In the genomic region with DNA sequence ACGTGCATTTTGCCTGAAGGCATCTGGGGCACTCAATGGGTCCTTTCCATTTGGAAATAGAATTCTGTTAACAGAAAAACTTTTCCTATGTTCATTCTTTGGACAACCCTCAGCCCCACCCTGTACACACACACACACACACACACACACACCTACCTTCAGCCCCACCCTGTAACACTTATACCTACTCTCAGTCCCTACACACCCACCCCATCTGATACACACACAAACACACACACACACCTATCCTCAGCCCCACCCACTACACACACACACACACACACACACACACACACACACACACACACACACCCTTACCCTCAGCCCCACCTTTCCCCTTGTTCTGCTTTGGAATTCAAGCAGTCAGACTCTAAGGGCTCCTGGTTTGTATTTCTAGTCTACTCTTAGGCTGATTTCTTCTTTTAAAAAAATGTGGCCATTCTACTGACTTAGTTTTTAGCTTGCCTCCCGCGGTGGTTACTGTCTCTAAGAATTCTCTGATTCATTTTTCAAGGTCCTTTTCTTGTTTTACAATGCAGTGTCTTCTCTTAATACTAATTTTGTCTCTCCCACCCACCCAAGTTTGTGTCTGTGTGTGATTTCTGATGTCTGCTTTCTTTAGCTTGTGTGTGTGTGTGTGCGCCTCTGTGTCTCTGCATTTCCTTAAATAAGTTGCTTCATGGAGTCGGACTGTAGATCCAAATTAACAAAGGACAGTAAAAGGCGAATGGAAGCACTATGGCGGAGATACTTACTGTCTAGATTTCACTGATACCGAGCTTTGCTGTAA, we compare ENCODE assay signal across 26 mouse cellular contexts.
A peak's percentile ranks its signal among the peaks of the same experiment; 100 is the strongest.
DNase-seq lines count a peak whose midpoint lies in the region; ATAC-seq and TF ChIP-seq lines count a peak whose summit lies in the region.
"Had no signal": no experiment of that assay in that cellular context is flagged by ENCODE, and none has a peak within 500 bp of the region (broad histone marks: within the 10 kb centered on the region; RNA-seq: fewer than 3 reads in every experiment).

No protein-coding gene starts in this region.

- 87% methylated on average over 8 of the region's 8 CpGs for WGBS in forebrain, embryonic 11.5 days
- 87% methylated on average over 8 of the region's 8 CpGs for WGBS in forebrain, embryonic 14.5 days
- WGBS in kidney, adult 2 months, result 89% methylated on average over 8 of the region's 8 CpGs
- WGBS in midbrain, embryonic 15.5 days, result 89% methylated on average over 8 of the region's 8 CpGs
- 90% methylated on average over 8 of the region's 8 CpGs for WGBS in midbrain, postnatal 0 days
- 69% methylated on average over 8 of the region's 8 CpGs for WGBS in stomach, postnatal 0 days

- no peaks in the 10 kb centered on the region for H3K36me3 ChIP-seq in forebrain, embryonic 11.5 days (ENCODE audit: control insufficient read depth, insufficient read depth, low read length)
- H3K36me3 ChIP-seq in forebrain, embryonic 14.5 days (ENCODE audit: control insufficient read depth, insufficient read depth, low read length), result no peaks in the 10 kb centered on the region
- H3K36me3 ChIP-seq in kidney, adult 2 months (ENCODE audit: control insufficient read depth, insufficient read depth, low read length), result no peaks in the 10 kb centered on the region
- no peaks in the 10 kb centered on the region for H3K36me3 ChIP-seq in midbrain, embryonic 15.5 days (replicated peaks)
- H3K36me3 ChIP-seq in midbrain, postnatal 0 days (ENCODE audit: insufficient read depth, low read length), result no peaks in the 10 kb centered on the region
- no peaks in the 10 kb centered on the region for H3K36me3 ChIP-seq in stomach, postnatal 0 days (ENCODE audit: control insufficient read depth, insufficient read depth, low read length)
- H3K36me3 ChIP-seq: embryonic facial prominence, embryonic 13.5 days; G1E; hindbrain, embryonic 13.5 days; limb, embryonic 13.5 days; lung, embryonic 15.5 days had no signal

- TF ChIP-seq POLR2A in kidney, adult 2 months (IDR thresholded peaks at IDR 0.05; ENCODE audit: low read depth, low read length), result no peak

- DNase-seq in forebrain, embryonic 11.5 days (ENCODE audit: low spot score), result no peak
- DNase-seq in forebrain, embryonic 14.5 days (ENCODE audit: low spot score), result no peak
- no peak for DNase-seq in kidney, adult 2 months
- no peak for DNase-seq in kidney, postnatal 25 days
- DNase-seq in midbrain, postnatal 0 days (ENCODE audit: low spot score), result no peak
- peak; percentile 81 for DNase-seq in stomach, postnatal 0 days (ENCODE audit: low spot score)
- no peak for DNase-seq in adrenal gland, postnatal 10 days
- DNase-seq: adrenal gland, adult 8-10 months; cerebellum, adult 11 months; cerebellum, adult 9-10 months; gastrocnemius, adult 2 months; gastrocnemius, postnatal 36 days; heart, adult 2 months; heart, postnatal 36 days; kidney, postnatal 14 days; right cerebral cortex, postnatal 25 days; thymus, postnatal 25 days had no signal

- no peak overlapping the region for H3K4me2 ChIP-seq in forebrain, embryonic 11.5 days (ENCODE audit: low read depth, low read length, severe bottlenecking)
- H3K4me2 ChIP-seq in forebrain, embryonic 14.5 days (ENCODE audit: low read length), result no peak overlapping the region
- no peak overlapping the region for H3K4me2 ChIP-seq in midbrain, embryonic 15.5 days
- no peak overlapping the region for H3K4me2 ChIP-seq in midbrain, postnatal 0 days (ENCODE audit: low read depth, low read length, poor library complexity, severe bottlenecking)
- no peak overlapping the region for H3K4me2 ChIP-seq in stomach, postnatal 0 days (replicated peaks; ENCODE audit: low read depth)
- H3K4me2 ChIP-seq: embryonic facial prominence, embryonic 13.5 days; forebrain, embryonic 13.5 days; hindbrain, embryonic 13.5 days; limb, embryonic 13.5 days; liver, embryonic 11.5 days; lung, embryonic 15.5 days had no signal

- H3K9me3 ChIP-seq in forebrain, embryonic 11.5 days (ENCODE audit: control insufficient read depth, low read length), result no peaks in the 10 kb centered on the region
- H3K9me3 ChIP-seq in forebrain, embryonic 14.5 days (replicated peaks; ENCODE audit: control insufficient read depth, low read length), result no peaks in the 10 kb centered on the region
- no peaks in the 10 kb centered on the region for H3K9me3 ChIP-seq in midbrain, embryonic 15.5 days
- H3K9me3 ChIP-seq in midbrain, postnatal 0 days (ENCODE audit: low read length), result no peaks in the 10 kb centered on the region
- H3K9me3 ChIP-seq in stomach, postnatal 0 days (ENCODE audit: control insufficient read depth, low read length), result no peaks in the 10 kb centered on the region
- H3K9me3 ChIP-seq: embryonic facial prominence, embryonic 13.5 days; forebrain, embryonic 13.5 days; G1E; hindbrain, embryonic 13.5 days; limb, embryonic 13.5 days; lung, embryonic 15.5 days had no signal

- ATAC-seq in forebrain, embryonic 11.5 days (replicated peaks; ENCODE audit: low FRiP score), result no peak
- no peak for ATAC-seq in forebrain, embryonic 14.5 days
- peak; percentile 52; the same call in 1 of the 2 replicates for ATAC-seq in midbrain, embryonic 15.5 days (replicated peaks)
- ATAC-seq in midbrain, postnatal 0 days (ENCODE audit: low FRiP score), result no peak
- ATAC-seq in stomach, postnatal 0 days (ENCODE audit: low FRiP score, low TSS enrichment), result peak; percentile 98
- ATAC-seq: forebrain, embryonic 13.5 days; intestine, embryonic 16.5 days had no signal

- H3K27ac ChIP-seq in forebrain, embryonic 11.5 days (ENCODE audit: low read depth, low read length), result 0 out of 2 replicates have a peak overlapping the region, but pooled peaks have one; percentile 4
- no peak overlapping the region for H3K27ac ChIP-seq in forebrain, embryonic 14.5 days (ENCODE audit: low read depth, low read length)
- peak overlapping the region; percentile 72; the same call in 1 of the 2 replicates for H3K27ac ChIP-seq in kidney, adult 2 months (ENCODE audit: insufficient read depth, low read depth, low read length)
- H3K27ac ChIP-seq in midbrain, embryonic 15.5 days, result no peak overlapping the region
- no peak overlapping the region for H3K27ac ChIP-seq in midbrain, postnatal 0 days (ENCODE audit: low read depth, low read length)
- no peak overlapping the region for H3K27ac ChIP-seq in stomach, postnatal 0 days (replicated peaks)
- H3K27ac ChIP-seq: embryonic facial prominence, embryonic 13.5 days; forebrain, embryonic 13.5 days; gastrocnemius, adult 2 months; heart, adult 2 months; hindbrain, embryonic 13.5 days; limb, embryonic 13.5 days; lung, embryonic 15.5 days had no signal

- no peaks in the 10 kb centered on the region for H3K27me3 ChIP-seq in forebrain, embryonic 11.5 days (ENCODE audit: control insufficient read depth, insufficient read depth, low read length)
- no peaks in the 10 kb centered on the region for H3K27me3 ChIP-seq in forebrain, embryonic 14.5 days (replicated peaks; ENCODE audit: control insufficient read depth, insufficient read depth, low read length)
- H3K27me3 ChIP-seq in kidney, adult 2 months (replicated peaks; ENCODE audit: control insufficient read depth, insufficient read depth, low read length), result no peaks in the 10 kb centered on the region
- H3K27me3 ChIP-seq in midbrain, embryonic 15.5 days (replicated peaks), result no peaks in the 10 kb centered on the region
- H3K27me3 ChIP-seq in midbrain, postnatal 0 days (ENCODE audit: insufficient read depth, low read length), result no peaks in the 10 kb centered on the region
- H3K27me3 ChIP-seq in stomach, postnatal 0 days (ENCODE audit: control insufficient read depth, insufficient read depth, low read length), result no peaks in the 10 kb centered on the region
- H3K27me3 ChIP-seq: embryonic facial prominence, embryonic 13.5 days; forebrain, embryonic 13.5 days; hindbrain, embryonic 13.5 days; limb, embryonic 13.5 days; lung, embryonic 15.5 days had no signal

- no peak overlapping the region for H3K9ac ChIP-seq in forebrain, embryonic 11.5 days (ENCODE audit: low read length)
- no peak overlapping the region for H3K9ac ChIP-seq in forebrain, embryonic 14.5 days (ENCODE audit: low read length)
- no peak overlapping the region for H3K9ac ChIP-seq in midbrain, embryonic 15.5 days
- no peak overlapping the region for H3K9ac ChIP-seq in midbrain, postnatal 0 days (replicated peaks; ENCODE audit: low read length, poor library complexity, severe bottlenecking)
- H3K9ac ChIP-seq in stomach, postnatal 0 days (ENCODE audit: low read length), result no peak overlapping the region
- H3K9ac ChIP-seq: embryonic facial prominence, embryonic 13.5 days; forebrain, embryonic 13.5 days; hindbrain, embryonic 13.5 days; limb, embryonic 13.5 days; lung, embryonic 15.5 days had no signal

- no peak for TF ChIP-seq EP300 in stomach, postnatal 0 days (optimal IDR thresholded peaks at IDR 0.05)

- no peak for TF ChIP-seq CTCF in kidney, adult 2 months (conservative IDR thresholded peaks at IDR 0.05; ENCODE audit: insufficient read depth, insufficient read length, low read depth, low read length)
- no peak for TF ChIP-seq CTCF in midbrain, postnatal 0 days (IDR thresholded peaks at IDR 0.05)
- TF ChIP-seq CTCF in stomach, postnatal 0 days (IDR thresholded peaks at IDR 0.05; ENCODE audit: low read depth), result no peak

- H3K4me1 ChIP-seq in forebrain, embryonic 11.5 days (replicated peaks; ENCODE audit: control insufficient read depth, insufficient read depth, low read length), result 0 out of 2 replicates have a peak, but pooled peaks cover 6% of the 10 kb centered on the region
- peaks cover 12% of the 10 kb centered on the region; the same call in 1 of the 2 replicates for H3K4me1 ChIP-seq in forebrain, embryonic 14.5 days (ENCODE audit: control insufficient read depth, insufficient read depth, low read length)
- peaks cover 8% of the 10 kb centered on the region; the same call in 1 of the 2 replicates for H3K4me1 ChIP-seq in kidney, adult 2 months (ENCODE audit: control insufficient read depth, insufficient read depth, low read length)
- H3K4me1 ChIP-seq in midbrain, embryonic 15.5 days, result peaks cover 7% of the 10 kb centered on the region; the same call in 1 of the 2 replicates
- H3K4me1 ChIP-seq in midbrain, postnatal 0 days (ENCODE audit: insufficient read depth, low read length), result no peaks in the 10 kb centered on the region
- no peaks in the 10 kb centered on the region for H3K4me1 ChIP-seq in stomach, postnatal 0 days (replicated peaks; ENCODE audit: control insufficient read depth, insufficient read depth)
- H3K4me1 ChIP-seq: lung, embryonic 15.5 days had no signal

- H3K4me3 ChIP-seq in forebrain, embryonic 11.5 days (ENCODE audit: low read depth, low read length), result no peak overlapping the region
- H3K4me3 ChIP-seq in forebrain, embryonic 14.5 days (ENCODE audit: low read depth, low read length), result no peak overlapping the region
- H3K4me3 ChIP-seq in kidney, adult 2 months (ENCODE audit: insufficient read depth, low read depth, low read length), result no peak overlapping the region
- H3K4me3 ChIP-seq in midbrain, embryonic 15.5 days, result no peak overlapping the region
- no peak overlapping the region for H3K4me3 ChIP-seq in midbrain, postnatal 0 days (ENCODE audit: low read depth, low read length)
- no peak overlapping the region for H3K4me3 ChIP-seq in stomach, postnatal 0 days (ENCODE audit: low read depth, low read length)
- H3K4me3 ChIP-seq: embryonic facial prominence, embryonic 13.5 days; forebrain, embryonic 13.5 days; gastrocnemius, adult 2 months; heart, adult 2 months; hindbrain, embryonic 13.5 days; limb, embryonic 13.5 days; lung, embryonic 15.5 days had no signal

Comparison
In these comparisons a context has a peak if more than half of its experiments do, and no peak if none do; other contexts are left out.
1. ATAC-seq: peak in midbrain, embryonic 15.5 days (single experiment) and stomach, postnatal 0 days (single experiment); none in forebrain, embryonic 11.5 days (single experiment), forebrain, embryonic 14.5 days (single experiment) and midbrain, postnatal 0 days (single experiment).
2. H3K27ac ChIP-seq: peak in forebrain, embryonic 11.5 days (single experiment) and kidney, adult 2 months (single experiment); none in forebrain, embryonic 14.5 days (single experiment), midbrain, embryonic 15.5 days (single experiment), midbrain, postnatal 0 days (single experiment) and stomach, postnatal 0 days (single experiment).